Mouse (Mus musculus): Measurements from ENCODE around the gene Tep1.

DNA sequence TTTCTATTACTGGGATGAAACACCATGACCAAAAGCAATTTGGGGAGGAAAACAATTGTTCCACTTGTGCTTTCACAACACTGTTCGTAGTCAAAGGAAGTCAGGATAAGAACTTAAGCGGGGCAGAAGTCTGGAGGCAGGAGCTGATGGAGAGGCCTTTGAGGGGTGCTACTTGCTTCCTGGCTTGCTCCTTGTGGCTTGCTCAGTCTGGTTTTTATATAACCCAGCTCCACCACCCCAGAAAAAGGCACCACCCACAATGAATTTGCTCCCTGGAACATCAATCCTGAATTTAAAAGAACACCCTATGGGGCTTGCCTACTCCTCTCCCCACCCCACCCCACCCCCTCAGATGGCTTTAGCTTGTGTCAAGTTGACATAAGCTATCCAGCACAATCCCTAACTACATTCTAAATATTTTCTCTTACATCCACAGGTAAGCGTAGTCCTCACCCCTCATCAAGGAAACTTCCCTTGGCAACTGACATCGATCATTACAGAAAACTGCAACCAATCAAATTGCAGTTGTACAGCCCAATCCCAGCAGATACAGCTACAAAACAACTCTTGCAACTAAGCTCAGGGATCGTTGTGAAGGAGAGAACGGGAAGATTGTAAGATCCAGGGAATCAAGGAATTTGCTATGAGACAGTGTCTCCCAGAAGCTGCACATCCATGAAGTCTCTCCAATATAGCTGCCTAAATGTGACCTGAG lies 6.0 kb upstream of the Tep1 start:
- no peak for TF ChIP-seq CTCF (conservative IDR thresholded peaks at IDR 0.05; ENCODE audit: low read length)
- no peak for TF ChIP-seq NANOG (IDR thresholded peaks at IDR 0.05; ENCODE audit: borderline replicate concordance, low read length)

Data from E14TG2a.4 (cell line).